Mouse (Mus musculus) layer of hippocampus, adult 9-10 months (tissue): ENCODE results near the gene Zfp53.
A peak's percentile ranks its signal among the peaks of the same experiment; 100 is the strongest.
"Not testable (repeated sequence)": the region's sequence is repeated elsewhere in the genome, so short reads cannot be mapped to it uniquely, and the experiment has no call there.

Experiments
- DNase-seq: peaks from one replicate; pipeline ENCODE4 v3.0.0; 2022; ENCODE audit warnings: low spot score

Zfp53 gene

GRCm38 (mm10) chr17:21488760-21489499 lies at the start of gene Zfp53:
Gene Zfp53 (plus strand): TSS chr17:21488998.
- DNase-seq, result peak; percentile 74

- peak; percentile 89 for DNase-seq
Measured at GRCm38 (mm10) chr17:21449669-21450068, 39.1 kb upstream of the Zfp53 start.

- DNase-seq, result peak; percentile 81
Measured at GRCm38 (mm10) chr17:21450138-21450704, 38.6 kb upstream of the Zfp53 start, which contains the start of gene Zfp51. Gene Zfp51 (plus strand): TSS chr17:21450374.

GRCm38 (mm10) chr17:21463550-21463949 lies 25.2 kb upstream of the Zfp53 start:
- DNase-seq, result no peak

- no peak for DNase-seq
Measured at GRCm38 (mm10) chr17:21472032-21472652, 16.7 kb upstream of the Zfp53 start.

GRCm38 (mm10) chr17:21472653-21473307 lies 16.0 kb upstream of the Zfp53 start:
- DNase-seq, result no peak

GRCm38 (mm10) chr17:21473362-21474190 lies 15.2 kb upstream of the Zfp53 start:
- no peak for DNase-seq

GRCm38 (mm10) chr17:21474729-21475128 lies 14.1 kb upstream of the Zfp53 start:
- DNase-seq, result not testable (repeated sequence)

GRCm38 (mm10) chr17:21475290-21475689 lies 13.5 kb upstream of the Zfp53 start:
- not testable (repeated sequence) for DNase-seq

- DNase-seq, result not testable (repeated sequence)
Measured at GRCm38 (mm10) chr17:21476351-21476750, 12.4 kb upstream of the Zfp53 start.

- DNase-seq, result not testable (repeated sequence)
Measured at GRCm38 (mm10) chr17:21478103-21478777, 10.6 kb upstream of the Zfp53 start.

- DNase-seq, result no peak
Measured at GRCm38 (mm10) chr17:21489500-21490001, 753 bp downstream of the Zfp53 start.

GRCm38 (mm10) chr17:21501365-21501764 lies 12.6 kb downstream of the Zfp53 start:
- DNase-seq, result no peak

- DNase-seq, result no peak
Measured at GRCm38 (mm10) chr17:21504524-21504923, 15.7 kb downstream of the Zfp53 start.

GRCm38 (mm10) chr17:21506258-21506657 lies 17.5 kb downstream of the Zfp53 start:
- DNase-seq, result no peak

GRCm38 (mm10) chr17:21509756-21510155 lies 21.0 kb downstream of the Zfp53 start:
- DNase-seq, result no peak

- DNase-seq, result peak; percentile 86
Measured at GRCm38 (mm10) chr17:21515403-21516105, 26.8 kb downstream of the Zfp53 start.

- peak; percentile 26 for DNase-seq
Measured at GRCm38 (mm10) chr17:21516201-21517129, 27.7 kb downstream of the Zfp53 start.

- DNase-seq, result no peak
Measured at GRCm38 (mm10) chr17:21517130-21517671, 28.4 kb downstream of the Zfp53 start.
